Mouse (Mus musculus) MEL (cell line): ENCODE data around the gene Poldip3. TPM values are rescaled to one million over a fixed set of nuclear protein-coding genes. Genes with fewer than 3 reads are reported as not detected.

Source experiments
- DNase-seq: peaks from one replicate; pipeline ENCODE4 v3.0.0; 2011; ENCODE audit warnings: low read depth, low spot score
- H3K27ac ChIP-seq: 2 replicates; pipeline ENCODE4 v1.5.1; 2012; ENCODE audit warnings: low read depth, mild to moderate bottlenecking, control low read depth, low read length, moderate library complexity; ENCODE audit not compliant: control insufficient read depth
- H3K27me3 ChIP-seq, 2 experiments: fragments of 150-350 bp in 1 of 2; sonication (generic) in 1 of 2; 2 replicates each; pipeline ENCODE4 v1.6.1; 2012; ENCODE audit warnings: low read length in 2 of 2, mild to moderate bottlenecking in 2 of 2, improper control_type of control experiment in 1 of 2, moderate library complexity in 1 of 2; ENCODE audit not compliant: insufficient read depth in 2 of 2, control insufficient read depth in 1 of 2
- H3K36me3 ChIP-seq, 2 experiments: 2 replicates each; pipeline ENCODE4 v1.6.1; 2012 to 2014; ENCODE audit warnings: low read length in 2 of 2, improper control_type of control experiment in 1 of 2, inconsistent platforms in 1 of 2, mild to moderate bottlenecking in 1 of 2; ENCODE audit not compliant: insufficient read depth in 2 of 2, control insufficient read depth in 1 of 2
- H3K4me1 ChIP-seq, 2 experiments: fragments of 150-350 bp in 1 of 2; sonication (generic) in 1 of 2; 2 replicates each; pipeline ENCODE4 v1.6.1; 2012; ENCODE audit warnings: low read length in 2 of 2, improper control_type of control experiment in 1 of 2, mild to moderate bottlenecking in 1 of 2; ENCODE audit not compliant: insufficient read depth in 2 of 2, control insufficient read depth in 1 of 2
- H3K4me3 ChIP-seq, 2 experiments: fragments of 150-350 bp in 1 of 2; sonication (generic) in 1 of 2; 2 replicates each; pipeline ENCODE4 v1.5.1; 2012; ENCODE audit warnings: low read depth in 2 of 2, low read length in 2 of 2, mild to moderate bottlenecking in 2 of 2, moderate library complexity in 2 of 2, control low read depth in 1 of 2, improper control_type of control experiment in 1 of 2; ENCODE audit not compliant: control insufficient read depth in 1 of 2, insufficient read depth in 1 of 2
- H3K79me2 ChIP-seq: 2 replicates; pipeline ENCODE4 v1.6.1; 2012; ENCODE audit warnings: mild to moderate bottlenecking, low read length, moderate library complexity; ENCODE audit not compliant: control insufficient read depth, poor library complexity, insufficient read depth
- H3K9ac ChIP-seq: 2 replicates; pipeline ENCODE4 v1.6.1; 2012; ENCODE audit warnings: low read depth, mild to moderate bottlenecking, control low read depth, low read length, moderate library complexity; ENCODE audit not compliant: control insufficient read depth, poor library complexity, severe bottlenecking
- H3K9me3 ChIP-seq: fragments of 150-350 bp; sonication (generic); replicated peaks from 2 replicates; pipeline ENCODE4 v1.6.1; 2012; ENCODE audit warnings: mild to moderate bottlenecking, low read length, improper control_type of control experiment, moderate library complexity; ENCODE audit not compliant: insufficient read depth
- BHLHE40 ChIP-seq: IDR thresholded peaks from 2 replicates; pipeline ENCODE4 v1.6.1; 2012; ENCODE audit warnings: low read depth, mild to moderate bottlenecking, inconsistent platforms, low read length, improper control_type of control experiment, borderline replicate concordance
- CHD1 ChIP-seq: IDR thresholded peaks from 2 replicates; pipeline ENCODE4 v1.6.1; 2012; ENCODE audit warnings: low read depth, mild to moderate bottlenecking, inconsistent platforms, low read length, improper control_type of control experiment
- E2F4 ChIP-seq: IDR thresholded peaks from 2 replicates; pipeline ENCODE4 v1.6.1; 2011; ENCODE audit warnings: low read depth, low read length, improper control_type of control experiment, borderline replicate concordance
- ETS1 ChIP-seq: IDR thresholded peaks from 2 replicates; pipeline ENCODE4 v1.6.1; 2012; ENCODE audit warnings: low read depth, mild to moderate bottlenecking, inconsistent platforms, low read length, improper control_type of control experiment, moderate library complexity
- GATA1 ChIP-seq: IDR thresholded peaks from 2 replicates; pipeline ENCODE4 v1.6.1; 2011; ENCODE audit warnings: low read depth, low read length, improper control_type of control experiment
- JUND ChIP-seq: IDR thresholded peaks from 2 replicates; pipeline ENCODE4 v1.6.1; 2011; ENCODE audit warnings: low read depth, mild to moderate bottlenecking, improper control_type of control experiment, low read length
- MAFK ChIP-seq: IDR thresholded peaks from 2 replicates; pipeline ENCODE4 v1.6.1; 2011; ENCODE audit warnings: low read depth, mild to moderate bottlenecking, low read length, improper control_type of control experiment, borderline replicate concordance
- MAZ ChIP-seq: IDR thresholded peaks from 2 replicates; pipeline ENCODE4 v1.6.1; 2012; ENCODE audit warnings: low read depth, mild to moderate bottlenecking, inconsistent platforms, low read length, improper control_type of control experiment
- MXI1 ChIP-seq: IDR thresholded peaks from 2 replicates; pipeline ENCODE4 v1.6.1; 2011; ENCODE audit warnings: mild to moderate bottlenecking, low read depth, low read length, improper control_type of control experiment
- POLR2A ChIP-seq, 2 experiments: IDR thresholded peaks; 2 replicates each; pipeline ENCODE4 v1.6.1; 2011 to 2012; ENCODE audit warnings: low read length in 2 of 2, mild to moderate bottlenecking in 2 of 2, control low read depth in 1 of 2, improper control_type of control experiment in 1 of 2, low read depth in 1 of 2, moderate library complexity in 1 of 2; ENCODE audit not compliant: control insufficient read depth in 1 of 2, insufficient read depth in 1 of 2, poor library complexity in 1 of 2
- POLR2AphosphoS2 ChIP-seq: IDR thresholded peaks from 2 replicates; pipeline ENCODE4 v1.6.1; 2011; ENCODE audit warnings: low read length, improper control_type of control experiment
- POLR2AphosphoS5 ChIP-seq: IDR thresholded peaks from 2 replicates; pipeline ENCODE4 v1.6.1; 2012; ENCODE audit warnings: low read depth, borderline replicate concordance, mild to moderate bottlenecking, inconsistent platforms, low read length, moderate library complexity, mixed read lengths
- RCOR1 ChIP-seq: IDR thresholded peaks from 2 replicates; pipeline ENCODE4 v1.6.1; 2012; ENCODE audit warnings: low read depth, mild to moderate bottlenecking, inconsistent platforms, low read length, improper control_type of control experiment
- TCF12 ChIP-seq: IDR thresholded peaks from 2 replicates; pipeline ENCODE4 v1.6.1; 2014; ENCODE audit warnings: low read depth, mild to moderate bottlenecking, inconsistent platforms, low read length, improper control_type of control experiment, moderate library complexity
- UBTF ChIP-seq: IDR thresholded peaks from 2 replicates; pipeline ENCODE4 v1.6.1; 2012; ENCODE audit warnings: low read depth, mild to moderate bottlenecking, inconsistent platforms, low read length, improper control_type of control experiment, moderate library complexity, borderline replicate concordance; ENCODE audit not compliant: insufficient read depth
- ZKSCAN1 ChIP-seq: IDR thresholded peaks from 2 replicates; pipeline ENCODE4 v1.6.1; 2012; ENCODE audit warnings: low read depth, mild to moderate bottlenecking, inconsistent platforms, low read length, improper control_type of control experiment, moderate library complexity
- polyA plus RNA-seq, 2 experiments: library from polyadenylated mRNA; stranded (reverse) in 1 of 2; unstranded in 1 of 2; fragments of >175 nt in 1 of 2; fragments of >200 nt in 1 of 2; gene quantifications; 2 replicates each; pipeline versions ENCODE4 v1.2.1 to v1.2.4; 2012; ENCODE audit warnings: low replicate concordance in 2 of 2, low read depth in 1 of 2; ENCODE audit not compliant: insufficient read length in 2 of 2, insufficient read depth in 1 of 2, missing spikeins in 1 of 2
- total RNA-seq: library from RNA; depleted of rRNA; stranded (reverse); fragments of 300-350 nt; gene quantifications from 2 replicates; pipeline ENCODE4 v1.2.3, GENCODE M21; 2012

Gene Poldip3
- total and polyA plus RNA-seq, 3 experiments: 113 to 123 TPM; not detected in 1

GRCm38 (mm10) chr15:83150694-83151093 is 1.5 kb upstream of the Poldip3 start:
- no peak overlapping the region for H3K9ac ChIP-seq
- H3K27me3 ChIP-seq: no peaks in the 10 kb centered on the region
- no peak for DNase-seq
- no peaks in the 10 kb centered on the region for H3K9me3 ChIP-seq
- H3K36me3 ChIP-seq: peaks cover 2 to 7% of the 10 kb centered on the region in 2 experiments; a peak in 3 of 4 replicates
- H3K27ac ChIP-seq: no peak overlapping the region
- peaks cover 0 to 12% of the 10 kb centered on the region in 2 experiments; a peak in 1 of 4 replicates for H3K4me1 ChIP-seq
- H3K79me2 ChIP-seq: peaks cover 32% of the 10 kb centered on the region
- TF ChIP-seq UBTF (no peak), CHD1 (no peak), BHLHE40 (no peak), RCOR1 (no peak), MAFK (no peak), JUND (no peak), TCF12 (no peak), POLR2AphosphoS5 (no peak), POLR2A (IDR thresholded peaks at IDR 0.05; ENCODE audit: control insufficient read depth in 1 of 2, insufficient read depth in 1 of 2, low read depth in 1 of 2, low read length in 2 of 2, poor library complexity in 1 of 2) (no peak), GATA1 (no peak)
- no peak overlapping the region for H3K4me3 ChIP-seq

- no peak for TF ChIP-seq MAZ
- no peak for TF ChIP-seq RCOR1
- no peak for TF ChIP-seq ETS1
- Histone ChIP-seq H3K27ac (peak overlapping the region; percentile 15), H3K36me3 (peaks cover 2 to 7% of the 10 kb centered on the region in 2 experiments; a peak in 3 of 4 replicates), H3K9me3 (no peaks in the 10 kb centered on the region), H3K9ac (no peak overlapping the region), H3K27me3 (no peaks in the 10 kb centered on the region), H3K4me1 (peaks cover 0 to 16% of the 10 kb centered on the region in 2 experiments; a peak in 2 of 4 replicates), H3K79me2 (peaks cover 39% of the 10 kb centered on the region), H3K4me3 (no peak overlapping the region)
- DNase-seq: no peak
These were observed 874 bp upstream of the Poldip3 start for GRCm38 (mm10) chr15:83150073-83150442.

- peaks cover 2 to 7% of the 10 kb centered on the region in 2 experiments for H3K36me3 ChIP-seq
- DNase-seq: peak; percentile 62
- no peaks in the 10 kb centered on the region for H3K27me3 ChIP-seq
- TF ChIP-seq MXI1: peak; percentile 50; the same call in 1 of the 2 replicates
- TF ChIP-seq GATA1: no peak
- TF ChIP-seq E2F4: no peak
- TF ChIP-seq ZKSCAN1: no peak
- TF ChIP-seq MAFK: no peak
- TF ChIP-seq POLR2AphosphoS2: no peak
- H3K9me3 ChIP-seq: no peaks in the 10 kb centered on the region
- H3K9ac ChIP-seq: peak overlapping the region; percentile 91
- peak overlapping the region; percentile 97 to 98 for H3K4me3 ChIP-seq
- H3K4me1 ChIP-seq: peaks cover 0 to 16% of the 10 kb centered on the region in 2 experiments; a peak in 2 of 4 replicates
- H3K79me2 ChIP-seq: peaks cover 51% of the 10 kb centered on the region
- H3K27ac ChIP-seq: peak overlapping the region; percentile 66
These were observed 386 bp downstream of the Poldip3 start for GRCm38 (mm10) chr15:83148801-83149195.
